Mouse (Mus musculus): ENCODE measurements around the gene Dysf.
"Not testable (repeated sequence)": the region's sequence is repeated elsewhere in the genome, so short reads cannot be mapped to it uniquely, and the experiment has no call there.

- not testable (repeated sequence) for TF ChIP-seq GATA1 (IDR thresholded peaks at IDR 0.05; ENCODE audit: borderline replicate concordance, low read length); FLI1 (IDR thresholded peaks at IDR 0.05; ENCODE audit: low read length)
Observed at GRCm38 (mm10) chr6:84032516-84032915, 24.1 kb downstream of the Dysf start.

All from megakaryocyte, embryonic 14.5 days (primary cell).